Mouse (Mus musculus) midbrain, embryonic 15.5 days (tissue): ENCODE measurements around the gene Itgam. TPM values are rescaled to one million over a fixed set of nuclear protein-coding genes. Genes with fewer than 3 reads are reported as not detected.

Source experiments
- ATAC-seq: fragments of 200-750 bp; cut with Nextera tagmentation; replicated peaks from 2 replicates; pipeline ENCODE4 v1.8.0; 2017; ENCODE audit warnings: moderate TSS enrichment
- H3K27ac ChIP-seq: fragments of 300-500 bp; sonication (generic); 2 replicates; pipeline ENCODE4 v1.5.1; 2015; ENCODE audit warnings: mild to moderate bottlenecking, inconsistent platforms
- H3K27me3 ChIP-seq: fragments of 300-500 bp; sonication (generic); replicated peaks from 2 replicates; pipeline ENCODE4 v1.6.1; 2015; ENCODE audit warnings: inconsistent platforms
- H3K36me3 ChIP-seq: fragments of 300-500 bp; sonication (generic); replicated peaks from 2 replicates; pipeline ENCODE4 v1.6.1; 2015; ENCODE audit warnings: inconsistent platforms
- H3K4me1 ChIP-seq: fragments of 300-500 bp; sonication (generic); 2 replicates; pipeline ENCODE4 v1.6.1; 2015; ENCODE audit warnings: inconsistent platforms
- H3K4me2 ChIP-seq: fragments of 300-500 bp; sonication (generic); 2 replicates; pipeline ENCODE4 v1.6.1; 2015; ENCODE audit warnings: inconsistent platforms, mild to moderate bottlenecking, moderate library complexity
- H3K4me3 ChIP-seq: fragments of 300-500 bp; sonication (generic); 2 replicates; pipeline ENCODE4 v1.5.1; 2015; ENCODE audit warnings: mild to moderate bottlenecking, inconsistent platforms
- H3K9ac ChIP-seq: fragments of 300-500 bp; sonication (generic); 2 replicates; pipeline ENCODE4 v1.6.1; 2015; ENCODE audit warnings: mild to moderate bottlenecking, inconsistent platforms
- H3K9me3 ChIP-seq: fragments of 300-500 bp; sonication (generic); 2 replicates; pipeline ENCODE4 v1.6.1; 2016; ENCODE audit warnings: inconsistent platforms
- WGBS: fragments of 180-500 bp; shearing (Covaris S2); methylation state at CpG from one replicate; pipeline ENCODE4 v1.1.7; 2015; ENCODE audit warnings: mixed read lengths; 5-methylcytosine and 5-hydroxymethylcytosine counted together
- polyA plus RNA-seq: library from polyadenylated mRNA; unstranded; fragments of >200 nt; fragmentation: Nextera tagmentation; extraction: Ambion mirVana; gene quantifications from 2 replicates; pipeline ENCODE4 v1.2.1, GENCODE M21; 2015

Gene Itgam
- polyA plus RNA-seq, 1 experiment from 2014 or later = 1.3 TPM

DNA sequence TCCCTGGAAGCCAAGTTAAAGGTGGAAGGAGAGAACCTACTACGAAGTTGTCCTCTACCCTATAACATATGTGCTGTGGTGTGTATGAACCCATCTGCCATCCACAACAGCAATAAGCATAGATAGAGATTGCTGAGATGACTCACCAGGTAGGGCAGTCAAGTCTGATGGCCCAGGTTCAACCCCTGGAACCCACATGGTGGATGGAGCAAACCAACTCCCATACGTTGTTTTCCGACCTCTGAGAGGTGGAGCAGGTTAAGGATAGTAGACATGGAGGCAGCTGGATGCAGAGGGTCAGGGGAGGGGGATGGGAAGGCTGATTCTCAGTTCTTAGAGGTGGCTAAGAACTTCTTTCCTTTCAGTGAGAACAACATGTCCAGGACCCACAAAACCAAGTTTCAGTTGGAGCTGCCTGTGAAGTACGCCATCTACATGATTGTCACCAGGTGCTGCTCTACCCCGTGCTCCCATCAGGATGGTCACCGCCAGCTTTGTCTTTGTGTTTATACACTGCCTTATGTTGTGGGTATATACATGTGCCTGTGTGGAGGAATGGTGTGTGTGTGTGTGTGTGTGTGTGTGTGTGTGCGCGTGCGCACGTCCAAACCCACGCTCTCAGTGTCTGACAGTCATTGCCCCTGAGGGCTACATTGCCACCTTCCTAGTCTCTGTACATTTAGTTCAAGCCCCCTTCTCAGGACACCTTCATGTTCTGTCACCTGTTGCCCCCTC, 52.1 kb downstream of the Itgam start:
- Histone ChIP-seq H3K27me3 (no peaks in the 10 kb centered on the region), H3K27ac (no peak overlapping the region), H3K9ac (no peak overlapping the region), H3K4me1 (no peaks in the 10 kb centered on the region), H3K4me3 (no peak overlapping the region), H3K36me3 (no peaks in the 10 kb centered on the region), H3K4me2 (no peak overlapping the region), H3K9me3 (no peaks in the 10 kb centered on the region)
- no peak for ATAC-seq
- 95% methylated on average over 11 of the region's 11 CpGs for WGBS

GRCm38 (mm10) chr7:128115211-128115958, 52.9 kb downstream of the Itgam start:
- no peaks in the 10 kb centered on the region for H3K36me3 ChIP-seq
- 80% methylated on average over 5 of the region's 5 CpGs for WGBS
- no peak overlapping the region for H3K4me2 ChIP-seq
- no peak for ATAC-seq
- H3K9me3 ChIP-seq = no peaks in the 10 kb centered on the region
- no peak overlapping the region for H3K27ac ChIP-seq
- H3K9ac ChIP-seq = no peak overlapping the region
- no peaks in the 10 kb centered on the region for H3K4me1 ChIP-seq
- H3K4me3 ChIP-seq = no peak overlapping the region
- H3K27me3 ChIP-seq = no peaks in the 10 kb centered on the region

GRCm38 (mm10) chr7:128116396-128116795, 54.0 kb downstream of the Itgam start:
- H3K9ac ChIP-seq = no peak overlapping the region
- no peaks in the 10 kb centered on the region for H3K9me3 ChIP-seq
- no peak overlapping the region for H3K27ac ChIP-seq
- 97% methylated on average over 5 of the region's 5 CpGs for WGBS
- no peak overlapping the region for H3K4me2 ChIP-seq
- H3K27me3 ChIP-seq = no peaks in the 10 kb centered on the region
- no peak for ATAC-seq
- H3K4me1 ChIP-seq = no peaks in the 10 kb centered on the region
- no peaks in the 10 kb centered on the region for H3K36me3 ChIP-seq
- H3K4me3 ChIP-seq = no peak overlapping the region

DNA sequence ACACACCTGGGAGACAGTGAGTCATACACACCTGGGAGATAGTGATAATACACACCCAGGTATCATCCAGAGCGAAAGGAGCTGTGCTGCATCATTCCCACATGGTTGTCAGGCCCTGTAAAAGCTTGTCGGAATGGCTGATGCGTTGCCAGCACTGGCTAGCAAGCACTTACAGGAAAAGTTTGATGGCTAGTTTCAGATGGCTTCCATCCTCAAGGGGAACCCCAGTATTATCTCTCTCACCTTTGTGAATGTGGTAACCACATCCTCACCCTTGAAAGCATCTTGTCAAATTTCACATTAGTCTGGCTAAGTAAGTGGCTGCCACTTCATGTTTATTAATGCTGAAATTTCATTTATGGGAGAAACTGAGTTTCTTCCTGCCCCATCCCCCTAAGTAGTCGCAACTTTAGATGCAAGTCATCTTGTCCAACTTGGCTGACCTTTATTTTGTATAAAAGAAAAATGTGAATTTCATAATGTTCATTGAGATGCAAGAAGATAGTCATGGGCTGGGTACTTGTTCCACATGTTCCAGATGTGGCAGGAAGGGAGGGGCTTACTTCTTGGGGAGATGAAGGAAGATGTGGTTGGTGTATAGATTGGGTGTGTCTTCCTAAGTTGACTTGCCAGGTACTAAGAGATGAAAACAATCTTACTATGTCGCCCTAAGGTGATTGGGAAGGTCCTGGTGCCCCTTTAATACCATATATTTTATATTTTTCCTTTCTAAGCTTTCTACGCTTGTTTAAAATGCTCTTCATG, 57.5 kb downstream of the Itgam start:
- no peak overlapping the region for H3K9ac ChIP-seq
- H3K36me3 ChIP-seq = no peaks in the 10 kb centered on the region
- no peaks in the 10 kb centered on the region for H3K4me1 ChIP-seq
- H3K4me3 ChIP-seq = no peak overlapping the region
- 83% methylated on average over 6 of the region's 6 CpGs for WGBS
- H3K27ac ChIP-seq = no peak overlapping the region
- no peaks in the 10 kb centered on the region for H3K9me3 ChIP-seq
- no peak overlapping the region for H3K4me2 ChIP-seq
- H3K27me3 ChIP-seq = no peaks in the 10 kb centered on the region
- no peak for ATAC-seq

DNA sequence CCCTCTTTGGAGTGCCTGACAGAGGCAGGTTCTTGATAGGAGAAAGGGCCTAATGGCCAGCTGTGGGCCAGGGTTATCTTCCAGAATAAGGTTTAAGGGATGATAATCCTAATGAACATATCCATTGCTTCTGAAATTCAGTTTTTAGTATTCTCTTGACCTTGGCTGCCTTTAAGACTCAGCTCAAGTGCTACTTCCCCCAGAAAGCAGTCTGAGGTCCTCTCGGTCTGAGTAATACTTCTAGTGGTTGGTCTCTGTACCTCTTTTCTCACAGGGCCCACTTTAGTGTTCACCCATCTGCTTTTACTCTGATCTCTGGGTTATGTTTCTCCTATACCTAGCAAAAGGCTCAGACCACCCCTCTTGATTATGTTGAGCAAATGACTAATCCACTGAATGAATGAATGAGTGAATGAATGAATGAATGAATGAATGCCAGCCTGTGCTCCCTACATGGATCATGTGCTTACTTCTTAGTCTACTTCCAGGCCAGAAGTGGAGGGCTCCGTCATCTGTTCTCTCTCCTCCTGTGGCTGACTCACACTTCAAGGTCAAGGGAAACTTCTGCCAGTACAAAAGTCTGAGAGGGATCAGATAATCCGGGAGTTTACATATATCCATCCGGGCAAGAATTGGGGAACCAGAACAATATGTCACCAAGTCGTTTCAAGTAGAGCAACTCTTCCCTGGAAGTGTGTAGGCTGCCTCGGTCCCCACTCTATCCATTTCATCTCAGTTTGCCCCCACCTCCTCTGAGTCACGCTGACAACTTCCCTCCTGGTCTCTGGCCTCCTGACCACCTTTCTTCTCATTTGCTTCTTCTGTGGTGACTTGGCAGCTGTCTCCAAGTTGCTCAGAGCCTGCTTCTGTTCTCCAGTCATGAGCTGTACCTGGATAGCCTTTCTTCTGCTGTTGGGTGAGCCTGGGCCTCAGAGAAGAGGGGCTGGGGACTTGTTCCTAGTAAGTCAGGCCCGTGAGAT, 66.6 kb downstream of the Itgam start, which contains the start of gene Itgax:
Gene Itgax (plus strand): TSS at position 807 of the 980 bp plus-strand sequence.
- Histone ChIP-seq H3K9ac (no peak within 1 kb of the TSS), H3K27me3 (no peaks in the 10 kb centered on the region), H3K4me3 (no peak within 1 kb of the TSS), H3K4me1 (no peaks in the 10 kb centered on the region), H3K27ac (no peak within 1 kb of the TSS), H3K4me2 (no peak within 1 kb of the TSS), H3K36me3 (no peaks in the 10 kb centered on the region), H3K9me3 (no peaks in the 10 kb centered on the region)
- no peak for ATAC-seq
- WGBS = 88% methylated on average over 8 of the region's 8 CpGs

- H3K36me3 ChIP-seq = no peaks in the 10 kb centered on the region
- no peak overlapping the region for H3K9ac ChIP-seq
- no peak for ATAC-seq
- H3K4me1 ChIP-seq = no peaks in the 10 kb centered on the region
- H3K4me2 ChIP-seq = no peak overlapping the region
- no peak overlapping the region for H3K27ac ChIP-seq
- H3K9me3 ChIP-seq = no peaks in the 10 kb centered on the region
- no peaks in the 10 kb centered on the region for H3K27me3 ChIP-seq
- H3K4me3 ChIP-seq = no peak overlapping the region
- WGBS = 83% methylated on average over 5 of the region's 5 CpGs
These were observed 69.7 kb downstream of the Itgam start for GRCm38 (mm10) chr7:128132148-128132547.

GRCm38 (mm10) chr7:128133596-128133995, 71.2 kb downstream of the Itgam start:
- no peak overlapping the region for H3K4me2 ChIP-seq
- no peak overlapping the region for H3K27ac ChIP-seq
- no peak overlapping the region for H3K9ac ChIP-seq
- no peaks in the 10 kb centered on the region for H3K27me3 ChIP-seq
- WGBS = 87% methylated on average over 2 of the region's 2 CpGs
- no peaks in the 10 kb centered on the region for H3K9me3 ChIP-seq
- H3K4me1 ChIP-seq = no peaks in the 10 kb centered on the region
- no peaks in the 10 kb centered on the region for H3K36me3 ChIP-seq
- ATAC-seq = no peak
- no peak overlapping the region for H3K4me3 ChIP-seq

DNA sequence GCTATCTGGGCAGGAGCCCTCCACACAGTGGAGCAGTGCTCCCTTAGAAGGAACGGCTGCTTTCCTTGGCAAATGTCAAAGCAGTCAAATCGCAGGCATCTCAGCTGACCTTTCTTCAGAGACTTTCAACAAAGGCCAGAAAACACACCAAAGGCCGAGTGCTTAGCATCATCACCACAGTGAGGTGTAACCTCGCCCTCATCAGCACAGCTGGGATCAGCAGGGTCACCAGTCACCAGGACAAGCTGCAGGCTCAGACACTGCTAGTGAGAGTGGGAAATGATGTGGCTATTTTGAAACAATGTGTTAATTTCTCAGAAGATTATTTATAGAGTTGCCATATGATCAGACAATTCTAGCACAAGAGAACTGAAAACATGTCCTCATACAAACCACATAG, 74.5 kb downstream of the Itgam start:
- Histone ChIP-seq H3K27me3 (no peaks in the 10 kb centered on the region), H3K9me3 (no peaks in the 10 kb centered on the region), H3K27ac (no peak overlapping the region), H3K4me2 (no peak overlapping the region), H3K9ac (no peak overlapping the region), H3K4me1 (no peaks in the 10 kb centered on the region), H3K4me3 (no peak overlapping the region), H3K36me3 (no peaks in the 10 kb centered on the region)
- no peak for ATAC-seq
- WGBS = 61% methylated on average over 4 of the region's 4 CpGs

DNA sequence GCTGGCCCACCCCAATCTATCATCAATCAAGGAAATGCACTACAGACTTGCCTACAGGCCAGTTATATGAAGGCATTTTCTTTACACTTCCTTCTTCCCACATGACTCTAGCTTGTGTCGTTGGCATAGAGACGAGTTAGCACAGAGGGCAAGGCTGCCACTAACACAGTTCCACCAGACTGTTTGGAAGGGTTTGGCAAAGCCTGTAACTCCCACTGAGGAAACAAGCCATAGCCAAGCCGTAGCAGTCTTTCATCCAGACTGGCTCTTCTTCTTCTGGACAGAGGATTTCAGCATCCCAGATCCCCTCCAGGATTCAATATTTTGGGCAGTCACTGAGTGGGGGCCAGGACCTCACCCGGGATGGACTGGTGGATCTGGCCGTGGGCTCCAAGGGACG, 77.2 kb downstream of the Itgam start:
- Histone ChIP-seq H3K4me3 (no peak overlapping the region), H3K36me3 (no peaks in the 10 kb centered on the region), H3K4me1 (no peaks in the 10 kb centered on the region), H3K9me3 (no peaks in the 10 kb centered on the region), H3K9ac (no peak overlapping the region), H3K27ac (no peak overlapping the region), H3K27me3 (no peaks in the 10 kb centered on the region), H3K4me2 (no peak overlapping the region)
- ATAC-seq = no peak
- WGBS = 90% methylated on average over 6 of the region's 6 CpGs

- H3K36me3 ChIP-seq = no peaks in the 10 kb centered on the region
- H3K27me3 ChIP-seq = no peaks in the 10 kb centered on the region
- no peaks in the 10 kb centered on the region for H3K9me3 ChIP-seq
- 92% methylated on average over 8 of the region's 8 CpGs for WGBS
- H3K9ac ChIP-seq = no peak overlapping the region
- ATAC-seq = no peak
- H3K4me2 ChIP-seq = no peak overlapping the region
- H3K4me1 ChIP-seq = no peaks in the 10 kb centered on the region
- no peak overlapping the region for H3K4me3 ChIP-seq
- no peak overlapping the region for H3K27ac ChIP-seq
These were observed 88.5 kb downstream of the Itgam start for GRCm38 (mm10) chr7:128150970-128151369.

DNA sequence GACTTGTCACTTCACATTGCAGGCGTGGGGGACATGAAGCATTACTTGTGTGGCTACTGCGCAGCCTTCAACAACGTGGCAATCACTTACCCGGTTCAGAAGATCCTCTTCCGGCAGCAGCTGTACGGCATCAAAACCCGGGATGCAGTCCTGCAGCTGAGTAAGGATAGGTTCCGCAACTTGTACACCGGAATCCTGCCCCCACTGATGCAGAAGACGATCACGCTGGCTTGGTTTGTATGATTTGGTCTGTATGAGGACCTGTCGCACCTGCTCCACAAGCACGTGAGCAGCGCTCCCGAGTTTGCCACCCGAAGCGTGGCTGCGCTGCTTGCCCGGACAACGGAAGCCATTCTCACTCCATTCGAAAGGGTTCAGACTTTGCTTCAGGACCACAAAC, 91.6 kb downstream of the Itgam start, which contains the start of gene Itgad:
Gene Itgad (plus strand): TSS at position 301 of the 400 bp plus-strand sequence.
- no peaks in the 10 kb centered on the region for H3K36me3 ChIP-seq
- no peaks in the 10 kb centered on the region for H3K27me3 ChIP-seq
- no peak within 1 kb of the TSS for H3K9ac ChIP-seq
- H3K27ac ChIP-seq = no peak within 1 kb of the TSS
- whole genome bisulfite sequencing = 95% methylated on average over 21 of the region's 21 CpGs
- H3K9me3 ChIP-seq = no peaks in the 10 kb centered on the region
- H3K4me1 ChIP-seq = no peaks in the 10 kb centered on the region
- no peak within 1 kb of the TSS for H3K4me3 ChIP-seq
- ATAC-seq = no peak
- no peak within 1 kb of the TSS for H3K4me2 ChIP-seq
